Mouse (Mus musculus) small intestine, adult 2 months (tissue): ENCODE results near the gene Prx.

ENCODE experiments used
- CTCF ChIP-seq: fragments of 200-500 bp; IDR thresholded peaks from 2 replicates; pipeline ENCODE4 v1.5.1; 2012; ENCODE audit warnings: low read depth, mild to moderate bottlenecking, control low read depth, inconsistent platforms, low read length, moderate library complexity, mixed read lengths; ENCODE audit not compliant: insufficient replicate concordance, insufficient read length; ENCODE audit errors: extremely low read depth
- POLR2A ChIP-seq: fragments of 200-500 bp; IDR thresholded peaks from 2 replicates; pipeline ENCODE4 v1.6.1; 2012; ENCODE audit warnings: low read depth, mild to moderate bottlenecking, control low read depth, inconsistent platforms, low read length, moderate library complexity

DNA sequence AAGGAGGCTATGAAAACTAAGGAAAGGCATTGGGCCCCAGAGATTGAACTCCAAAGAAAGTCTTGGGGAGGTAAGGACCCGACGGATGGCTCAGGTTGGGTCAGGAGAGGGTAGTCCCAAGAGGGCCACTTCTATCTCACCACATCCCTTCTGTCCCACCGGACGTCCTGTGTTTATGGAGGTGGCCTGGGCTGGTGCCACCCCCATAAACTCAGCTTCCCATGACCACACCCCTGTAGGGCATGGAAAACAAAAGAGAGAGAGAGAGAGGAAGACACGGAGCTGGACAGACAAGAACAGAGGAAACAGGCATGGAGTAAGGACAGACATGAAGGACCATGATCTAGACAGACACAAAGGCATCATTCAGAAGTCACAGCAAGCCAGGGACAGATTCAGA is 5.7 kb upstream of the Prx start:
- no peak for TF ChIP-seq CTCF
- no peak for TF ChIP-seq POLR2A
